Mouse (Mus musculus) testis, postnatal 10 days (tissue): ENCODE results near the gene Aldh1a1.
"Not testable (repeated sequence)": the region's sequence is repeated elsewhere in the genome, so short reads cannot be mapped to it uniquely, and the experiment has no call there.

Experiments used
- DNase-seq: peaks from one replicate; pipeline ENCODE4 v3.0.0; 2021; ENCODE audit warnings: low spot score

The Aldh1a1 gene

DNA sequence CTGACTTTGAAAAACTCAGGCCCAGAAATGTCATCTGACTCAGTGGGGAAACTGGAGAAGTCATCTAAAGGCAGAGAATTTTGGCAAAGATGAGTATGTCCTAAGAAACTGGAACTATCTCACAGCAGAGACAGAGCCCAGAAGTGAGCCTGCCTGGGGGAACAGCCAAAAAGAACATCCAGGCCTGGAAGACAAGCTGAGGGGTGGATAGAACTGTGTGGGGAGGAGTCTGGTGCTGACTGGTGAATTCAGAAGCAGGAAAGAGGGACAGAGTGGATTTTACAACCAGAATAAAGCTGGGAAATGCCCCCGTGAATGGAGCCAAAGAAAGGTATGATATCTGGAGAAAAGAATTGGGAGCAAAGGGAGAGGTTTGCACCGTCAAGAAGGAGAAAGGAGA is at the start of gene Aldh1a1:
Gene Aldh1a1, plus strand, starts transcription at position 225 of the 400 bp plus-strand sequence.
- DNase-seq: peak; percentile 53

DNA sequence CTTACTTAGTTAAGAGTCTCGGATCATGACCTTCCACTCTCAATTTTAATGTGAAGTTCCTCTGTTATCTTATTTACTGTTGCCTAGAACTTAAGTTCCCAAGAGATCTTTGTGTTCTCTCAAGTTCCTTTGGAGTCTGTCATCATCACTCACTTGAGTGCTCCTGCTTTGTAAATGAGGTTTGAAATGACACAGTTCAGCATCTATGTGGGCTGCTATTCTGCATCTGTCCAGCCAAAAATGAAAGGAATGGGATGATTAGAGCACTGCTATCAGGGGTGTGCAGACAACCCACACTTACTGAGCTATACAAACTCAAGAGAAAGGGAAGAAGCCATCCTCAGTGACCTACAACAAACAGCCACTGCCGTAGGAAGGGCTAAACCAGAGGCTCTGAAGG is 44.7 kb upstream of the Aldh1a1 start:
- DNase-seq: no peak

DNA sequence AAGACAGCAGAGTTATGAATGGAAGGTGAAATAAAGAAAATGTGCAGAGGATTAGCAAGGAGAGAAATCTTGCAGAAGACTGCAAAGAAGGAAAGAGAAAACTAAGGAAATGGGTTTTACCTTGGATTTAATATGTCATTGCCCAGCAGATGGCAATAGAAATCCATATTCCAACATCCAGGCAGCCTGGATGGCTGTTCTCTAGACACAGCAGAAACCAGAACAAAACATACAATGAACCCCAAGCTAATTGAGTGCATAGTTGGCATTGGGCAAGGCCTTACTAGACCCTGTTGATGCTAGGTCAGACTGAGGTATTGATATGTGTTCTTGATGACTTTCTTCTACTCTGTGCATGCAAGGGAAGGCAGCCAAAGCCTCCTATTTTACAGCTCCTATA is 43.0 kb upstream of the Aldh1a1 start:
- DNase-seq: peak; percentile 43

DNA sequence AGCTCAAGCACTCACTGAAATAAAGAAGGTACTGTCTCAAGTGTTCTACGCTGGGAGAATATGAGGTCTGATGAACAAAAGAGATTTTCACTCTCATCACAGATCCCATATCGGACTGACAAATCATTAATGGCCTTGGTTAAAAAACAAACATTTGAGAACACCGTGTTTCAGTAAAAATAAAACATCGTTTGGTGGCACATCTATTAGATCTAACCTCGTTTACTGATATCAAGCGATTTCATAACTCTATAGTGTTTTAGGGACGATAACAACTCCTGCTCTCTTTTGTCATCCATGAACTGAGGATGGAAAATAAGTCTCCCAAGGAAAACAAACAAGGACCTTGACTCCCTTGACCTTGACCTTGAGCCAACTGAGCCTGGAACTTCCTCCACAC is 41.5 kb upstream of the Aldh1a1 start:
- no peak for DNase-seq

DNA sequence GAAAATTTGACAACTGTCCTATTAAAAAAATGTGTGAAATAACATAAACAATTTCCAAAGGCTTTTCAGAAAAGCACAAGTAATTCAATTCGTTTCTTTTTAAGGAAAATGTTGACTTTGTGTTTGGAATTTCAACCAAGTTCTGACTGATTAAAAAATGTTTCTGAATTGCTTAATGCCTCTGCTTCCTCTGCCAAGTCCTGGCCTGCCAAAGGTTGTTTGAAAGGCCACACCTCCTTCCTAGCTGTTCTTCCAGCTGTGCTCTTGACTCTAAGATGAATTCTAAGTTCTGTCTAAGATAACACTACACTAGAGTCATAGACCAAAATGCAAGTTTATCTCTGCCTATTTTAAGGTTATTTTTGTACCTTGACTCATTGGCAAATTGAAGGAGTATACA is 8.0 kb upstream of the Aldh1a1 start:
- no peak for DNase-seq

DNA sequence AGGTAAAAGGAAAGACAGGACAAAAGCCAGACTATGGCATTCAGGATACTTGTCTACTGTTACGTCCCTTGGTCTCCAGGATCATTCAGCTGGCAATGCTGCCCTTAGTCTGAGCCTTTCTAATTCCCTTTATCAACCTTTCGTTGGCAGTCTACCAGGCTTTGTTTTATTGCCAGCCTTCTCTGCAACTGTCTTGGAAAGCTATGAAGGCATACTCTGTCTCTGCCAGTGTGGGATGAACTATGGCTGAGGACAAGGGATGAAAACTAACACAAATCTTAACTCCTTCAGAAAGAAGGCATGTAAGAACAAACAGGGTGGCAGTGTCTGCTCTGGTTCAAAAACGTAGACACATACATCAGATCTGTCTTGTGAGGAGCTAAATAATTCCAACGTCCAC is 565 bp upstream of the Aldh1a1 start:
- DNase-seq: peak; percentile 64

DNA sequence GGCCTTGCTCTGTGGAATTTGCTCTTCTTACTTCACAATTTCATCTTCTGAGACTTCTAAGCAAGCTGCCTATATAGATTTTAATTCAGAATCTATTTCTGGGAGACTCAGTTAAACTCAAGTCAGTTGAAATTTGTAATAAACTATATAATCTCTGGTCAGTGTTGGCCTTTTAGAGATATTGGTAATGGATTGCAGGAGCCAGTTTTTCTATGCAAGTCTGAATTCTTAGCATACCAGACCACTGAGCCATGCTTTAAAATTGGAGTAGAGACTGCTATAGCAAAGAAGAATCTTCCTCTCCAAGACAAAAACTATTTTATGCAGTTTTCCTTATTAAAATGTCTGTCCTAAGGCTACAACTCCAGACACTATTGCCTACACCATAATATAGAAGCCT is 4.0 kb downstream of the Aldh1a1 start:
- no peak for DNase-seq

DNA sequence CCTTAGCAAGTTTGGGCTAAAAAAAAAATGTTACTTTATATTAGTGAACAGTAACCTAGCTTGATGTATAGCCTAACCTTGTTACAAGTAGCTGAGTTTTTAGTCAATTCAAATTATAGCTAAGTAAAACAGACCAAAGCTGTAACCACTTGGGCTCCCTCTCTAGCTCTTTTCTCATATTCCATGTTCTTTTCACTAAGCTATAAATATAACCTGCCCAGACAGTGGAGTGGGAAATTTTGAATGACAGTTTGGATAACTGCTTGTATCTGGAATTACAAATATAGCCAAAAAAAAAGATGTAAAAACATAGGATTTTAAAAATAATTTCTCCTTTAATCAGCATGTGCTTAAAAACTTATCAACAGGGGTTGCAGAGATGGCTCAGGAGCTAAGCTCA is 12.8 kb downstream of the Aldh1a1 start:
- no peak for DNase-seq

DNA sequence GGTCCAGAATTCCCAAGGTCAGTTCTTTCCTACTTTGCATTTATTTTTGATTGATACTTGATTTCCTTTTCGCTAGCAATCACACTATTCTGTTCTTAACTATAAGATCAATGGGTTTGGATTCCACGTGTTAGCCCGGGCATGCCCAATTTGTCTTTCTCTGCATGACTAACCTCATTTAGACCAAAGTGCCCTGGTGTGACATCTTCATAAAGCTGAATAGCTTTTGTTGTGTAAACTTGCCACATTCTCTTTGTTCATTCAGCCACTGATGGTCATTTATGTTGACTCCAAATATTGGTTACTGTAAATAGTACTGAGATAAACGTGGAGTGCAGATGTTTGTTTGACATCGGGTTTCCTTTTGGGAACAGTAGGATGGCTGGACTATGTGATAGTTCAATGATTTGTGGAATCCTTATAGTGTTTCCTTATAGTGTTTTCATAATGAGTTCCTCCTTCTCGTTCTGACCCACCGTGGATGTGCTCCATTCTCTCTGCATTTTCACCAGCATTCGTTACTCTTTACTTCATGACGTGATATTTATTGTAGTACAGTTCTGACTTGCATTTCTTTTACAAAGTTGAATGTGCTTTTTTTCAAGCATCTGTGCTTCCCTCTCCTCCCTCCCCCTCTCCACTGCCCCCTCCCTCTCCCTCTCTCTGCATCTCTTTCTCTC is 14.6 kb downstream of the Aldh1a1 start:
- DNase-seq: no peak

DNA sequence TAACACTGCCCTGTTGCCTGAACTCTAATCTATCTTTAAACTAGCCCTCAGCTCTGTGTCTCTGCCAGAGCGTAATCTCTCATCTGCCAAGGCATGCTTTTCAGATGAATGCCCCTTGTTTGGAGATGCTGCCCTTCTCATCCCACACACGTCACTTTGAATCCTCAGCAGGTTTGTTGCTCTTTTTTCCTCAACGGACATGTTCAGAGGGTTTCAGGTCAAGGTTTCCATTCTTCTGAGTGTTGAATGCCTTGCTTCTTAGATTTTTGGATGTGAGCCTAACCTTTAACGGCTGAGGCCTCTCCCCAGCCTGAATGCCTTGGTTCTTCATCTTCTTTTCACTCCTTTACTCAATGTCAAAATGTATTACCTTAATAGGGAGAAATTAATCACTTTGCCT is 16.1 kb downstream of the Aldh1a1 start:
- no peak for DNase-seq

DNA sequence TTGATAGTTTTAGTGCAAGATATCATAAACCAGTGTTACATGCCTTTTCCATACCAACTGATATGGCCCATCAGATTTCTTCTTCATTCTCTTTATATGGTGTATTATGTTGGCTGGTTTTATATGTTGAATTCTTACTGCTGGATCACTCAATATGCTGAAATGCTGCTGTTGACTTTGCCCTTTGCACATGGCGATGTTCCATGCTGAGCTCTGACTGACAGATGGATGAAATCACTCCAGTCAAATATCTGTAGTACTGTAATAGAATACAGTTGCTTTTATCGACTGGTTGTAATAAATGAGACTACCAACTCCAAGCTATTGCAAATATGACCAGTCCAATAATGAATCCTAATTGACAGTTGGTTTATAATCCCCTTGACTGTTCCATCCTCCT is 19.5 kb downstream of the Aldh1a1 start:
- no peak for DNase-seq

DNA sequence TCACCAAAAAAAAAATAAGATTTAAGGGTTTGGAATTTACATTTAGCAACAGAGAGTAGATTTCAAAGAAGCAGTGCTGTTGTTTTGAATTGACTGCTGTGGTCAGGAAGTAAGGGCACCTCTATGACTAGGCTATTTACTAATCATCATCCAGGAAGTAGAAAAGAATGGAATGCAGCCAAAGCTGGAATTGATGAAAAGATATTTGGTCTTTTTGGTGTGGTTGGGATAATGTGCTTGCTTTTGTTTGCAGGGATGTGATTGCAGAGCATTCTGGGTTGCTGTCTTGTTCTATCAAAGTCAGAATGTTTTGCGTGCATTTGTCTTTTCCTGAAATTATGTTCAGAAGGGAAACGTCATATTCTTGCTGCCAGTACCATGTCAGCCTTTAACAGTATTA is 20.7 kb downstream of the Aldh1a1 start:
- no peak for DNase-seq

DNA sequence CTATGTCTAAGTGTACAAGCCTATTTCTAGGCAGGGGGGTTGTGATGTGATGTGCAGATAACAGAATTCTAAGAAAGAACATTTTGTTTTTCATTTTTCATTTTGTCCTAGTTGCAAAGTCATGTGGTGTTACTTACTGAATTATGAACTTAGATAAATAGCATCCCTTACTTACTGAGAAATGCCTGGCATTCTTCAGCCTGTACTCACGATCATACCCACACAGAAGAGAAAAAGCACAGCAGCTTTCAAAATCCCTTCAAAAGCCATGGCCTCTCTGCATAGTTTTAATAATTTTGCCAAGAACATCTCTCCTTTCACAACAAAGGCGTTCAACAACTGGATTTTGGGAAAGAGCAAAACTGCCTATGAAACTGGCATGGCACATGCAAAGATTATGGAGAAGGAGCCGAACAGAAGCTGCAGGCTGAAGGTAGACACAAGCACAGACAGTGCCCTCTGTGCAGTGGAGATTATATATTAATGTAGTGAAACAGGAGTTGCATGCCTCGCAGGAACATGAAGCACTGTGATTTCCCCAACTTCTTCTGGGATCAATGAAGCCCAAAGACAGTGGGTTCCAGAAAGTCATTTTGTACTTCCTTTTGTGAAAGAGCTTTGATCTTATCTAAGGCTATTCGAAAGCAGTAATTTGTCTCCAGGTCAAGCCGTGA is 21.3 kb downstream of the Aldh1a1 start:
- no peak for DNase-seq

DNA sequence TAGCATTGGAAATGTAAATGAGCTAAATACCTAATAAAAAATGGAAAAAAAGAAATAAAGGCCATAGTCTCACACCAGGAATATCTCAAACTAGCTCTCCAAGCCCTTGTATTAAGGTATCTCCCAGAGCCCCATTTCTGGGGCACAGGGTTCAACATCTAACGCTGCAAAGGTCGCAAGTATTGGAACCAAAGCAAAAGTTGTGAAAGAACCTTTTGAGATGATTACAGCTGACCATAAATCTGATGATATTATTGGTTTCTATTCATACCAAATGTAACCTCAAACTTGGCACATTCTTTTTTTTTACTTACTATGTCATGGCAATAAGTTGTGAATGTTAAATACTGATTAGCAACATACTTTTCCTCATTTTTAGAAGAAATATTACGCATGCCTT is 24.0 kb downstream of the Aldh1a1 start:
- no peak for DNase-seq

DNA sequence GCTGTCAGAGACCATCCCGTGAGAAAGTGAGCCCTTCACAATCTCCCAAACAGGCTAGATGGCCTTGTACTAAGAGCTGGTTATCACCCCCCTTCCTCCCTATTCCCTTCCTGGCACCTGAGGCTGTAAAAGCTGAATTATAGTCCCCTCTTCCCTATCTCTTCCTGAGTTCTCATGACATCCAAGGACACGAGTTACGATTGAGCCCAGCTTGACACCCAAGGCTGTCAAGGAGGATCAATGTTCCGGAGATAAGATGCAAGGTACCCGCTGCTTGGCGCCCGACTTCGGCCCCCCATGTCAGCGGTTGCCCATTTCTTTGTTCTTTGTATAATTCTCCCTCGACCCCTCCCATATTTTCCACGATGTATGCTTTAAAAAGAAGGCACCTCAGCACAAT is 36.6 kb downstream of the Aldh1a1 start:
- DNase-seq: not testable (repeated sequence)

DNA sequence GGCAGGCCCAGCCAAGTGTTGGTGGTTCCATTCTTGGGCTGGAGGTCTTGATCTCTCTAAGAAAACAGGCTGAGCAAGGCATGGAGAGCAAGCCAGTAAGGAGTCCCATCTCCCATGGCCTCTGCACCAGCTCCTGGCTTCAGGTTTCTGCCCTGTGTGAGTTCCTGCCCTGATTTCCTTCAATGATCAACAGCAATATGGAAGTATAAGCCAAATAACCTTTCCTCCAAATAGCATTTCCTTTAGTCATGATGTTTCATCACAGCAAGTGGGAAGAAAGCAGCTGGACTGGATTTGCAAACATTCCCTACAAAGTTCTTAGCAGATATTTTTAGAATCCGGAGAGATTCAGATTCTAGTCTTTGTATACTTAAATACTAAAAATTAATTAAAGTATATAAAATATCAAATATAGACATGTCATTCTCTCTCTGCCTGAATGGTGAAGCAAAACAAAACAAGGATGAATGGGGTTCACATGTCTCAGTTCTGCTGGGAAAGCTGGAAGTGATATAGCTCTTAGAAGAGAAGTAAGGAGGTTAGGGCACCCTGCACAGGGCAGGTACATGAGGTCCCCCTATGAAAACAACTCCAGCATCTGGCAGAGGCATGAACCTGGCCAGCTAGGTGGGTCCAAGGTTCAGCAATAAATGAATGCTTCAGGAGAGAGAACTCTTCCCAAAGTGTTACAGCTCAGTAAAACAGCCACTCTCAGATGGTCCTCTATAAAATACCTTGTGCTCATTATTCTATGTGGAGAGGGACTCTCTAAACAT is 37.6 kb downstream of the Aldh1a1 start:
- DNase-seq: no peak

DNA sequence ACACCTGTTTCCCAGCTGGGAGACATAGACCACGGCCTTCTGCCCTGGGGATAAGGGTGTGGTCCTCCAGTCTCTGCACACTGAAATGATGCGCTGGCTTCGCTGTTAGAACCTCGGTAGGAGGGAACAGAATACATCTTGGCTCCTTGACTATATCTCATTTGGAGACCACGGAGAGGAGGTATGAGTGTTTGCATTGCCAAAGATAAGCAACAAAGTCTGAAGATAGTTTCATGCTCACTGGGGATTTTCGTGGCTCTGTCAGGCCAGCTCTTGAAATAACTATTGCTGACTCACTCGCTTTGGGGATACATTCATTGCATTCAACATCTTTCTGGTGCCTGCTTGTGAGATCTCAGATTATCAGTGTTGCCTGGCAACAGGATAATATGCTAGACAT is 44.0 kb downstream of the Aldh1a1 start:
- no peak for DNase-seq

DNA sequence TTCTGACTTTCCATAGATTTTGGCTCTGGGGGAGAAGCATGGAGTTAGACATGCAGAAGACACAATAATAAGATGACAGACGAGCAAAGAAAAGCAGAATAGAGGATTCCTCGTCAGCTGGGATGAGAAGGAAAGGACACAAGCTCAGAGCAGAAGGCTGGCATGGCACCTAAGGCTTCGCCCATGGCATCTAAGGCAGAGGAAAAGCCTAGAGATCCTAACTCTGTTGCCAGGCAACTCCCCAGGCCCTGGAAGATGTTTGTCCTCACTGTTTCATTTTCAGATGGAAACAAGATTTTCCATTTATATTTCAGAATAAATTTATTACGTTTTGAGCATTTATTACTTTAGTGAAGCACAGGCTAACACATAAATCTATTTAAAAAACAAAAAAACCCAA is 48.5 kb downstream of the Aldh1a1 start:
- DNase-seq: no peak

DNA sequence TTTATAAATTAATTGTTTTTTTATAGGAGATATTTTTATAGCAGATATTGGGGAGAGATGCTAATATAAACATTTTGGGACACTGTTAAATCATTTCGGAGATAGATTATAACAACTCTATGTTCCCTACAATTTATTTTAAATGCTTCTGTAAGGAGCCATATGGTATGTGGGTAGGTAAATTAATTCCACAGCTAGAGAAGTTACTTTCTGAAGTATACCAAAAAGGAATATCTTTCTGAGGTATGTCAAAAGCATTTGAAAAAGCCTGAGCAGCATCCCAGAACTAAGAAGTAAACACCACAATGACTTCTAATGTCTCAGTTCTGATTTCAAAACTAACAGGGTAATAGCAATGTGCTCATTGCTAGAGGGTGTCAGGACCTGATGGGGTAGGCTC is 49.4 kb downstream of the Aldh1a1 start:
- DNase-seq: no peak

DNA sequence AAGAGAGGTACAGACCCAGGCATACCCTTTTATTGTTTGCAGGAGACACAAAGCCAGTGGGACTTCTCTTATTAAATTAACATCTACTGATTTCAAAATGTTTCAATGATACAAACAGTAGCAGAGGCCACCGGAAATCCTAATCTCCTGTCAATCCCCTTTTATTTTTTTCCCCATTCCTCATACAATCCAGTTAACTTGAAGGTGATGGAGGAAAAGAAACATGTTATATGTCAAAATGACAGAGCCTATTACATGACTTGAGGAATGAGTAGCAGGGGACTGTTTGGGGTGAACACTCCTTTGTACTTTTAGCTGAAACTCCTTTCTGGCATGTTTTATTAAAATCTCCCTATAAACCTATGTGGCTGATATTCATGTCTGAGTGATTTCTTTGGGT is 51.3 kb downstream of the Aldh1a1 start:
- DNase-seq: no peak

DNA sequence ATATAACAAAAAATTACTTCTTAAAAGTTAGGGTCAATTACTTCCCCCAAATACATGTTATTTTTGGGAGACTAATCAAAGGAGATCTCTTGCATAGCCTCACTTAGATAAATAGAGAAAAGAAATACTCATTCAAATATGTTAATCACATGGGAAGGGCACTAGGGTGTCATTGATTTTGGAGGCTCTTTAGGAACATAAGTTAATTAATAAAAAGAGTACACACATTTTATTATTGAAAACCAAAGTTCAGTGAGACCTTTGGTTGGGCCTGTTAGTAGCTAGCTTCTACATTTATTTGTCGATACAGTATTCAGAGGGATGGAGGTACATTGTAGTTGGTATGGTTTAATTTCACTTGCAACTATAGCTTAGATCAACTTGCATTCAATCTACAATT is 52.4 kb downstream of the Aldh1a1 start:
- DNase-seq: no peak

DNA sequence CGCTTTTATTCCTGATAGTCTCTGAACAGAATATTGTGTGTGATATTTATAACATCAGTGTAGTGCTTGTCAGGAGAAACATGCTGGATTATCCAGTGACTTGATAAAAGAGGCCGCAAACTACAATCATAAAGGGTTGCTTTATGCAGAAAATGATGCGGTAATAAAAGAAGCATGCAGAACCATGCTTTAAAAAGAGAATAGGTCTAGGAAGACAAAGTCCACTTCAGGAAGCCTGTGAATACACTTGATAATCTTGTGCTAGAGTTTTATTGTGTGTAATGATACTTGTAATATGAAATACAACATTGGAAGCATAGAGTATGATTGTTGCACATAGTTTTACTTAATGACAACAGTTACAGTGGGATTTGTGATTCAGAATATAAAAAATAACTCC is 54.5 kb downstream of the Aldh1a1 start:
- DNase-seq: no peak

DNA sequence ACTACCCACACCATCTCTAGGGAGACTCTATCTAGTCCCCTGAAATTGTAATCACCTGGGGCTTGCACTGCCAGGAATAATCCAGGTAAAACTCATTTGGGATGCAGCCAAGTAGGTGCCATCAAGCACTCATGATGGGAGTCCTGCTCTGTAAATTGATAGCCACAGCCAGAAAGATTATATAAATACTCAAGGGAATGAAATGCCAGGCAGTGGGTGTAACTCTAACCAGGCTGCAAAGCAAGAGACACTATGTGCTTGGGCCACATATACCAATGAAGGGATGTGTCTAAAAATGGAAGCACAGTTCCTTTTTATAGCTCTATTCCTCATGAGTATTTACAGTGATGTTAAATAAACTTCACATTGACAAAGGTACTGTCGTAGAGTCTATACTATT is 56.9 kb downstream of the Aldh1a1 start:
- DNase-seq: no peak
